Mouse (Mus musculus) megakaryocyte-erythroid progenitor cell, adult 5 weeks (primary cell): ENCODE results near the gene Cd2. TPM values are rescaled to one million over a fixed set of nuclear protein-coding genes. Genes with fewer than 3 reads are reported as not detected.

Source experiments
- polyA plus RNA-seq: library from polyadenylated mRNA; stranded (reverse); fragments of >175 nt; gene quantifications from 2 replicates; pipeline ENCODE4 v1.2.3, GENCODE M21; 2012

Gene Cd2
- polyA plus RNA-seq = 5.1 and 8.3 TPM in 2 replicates

DNA sequence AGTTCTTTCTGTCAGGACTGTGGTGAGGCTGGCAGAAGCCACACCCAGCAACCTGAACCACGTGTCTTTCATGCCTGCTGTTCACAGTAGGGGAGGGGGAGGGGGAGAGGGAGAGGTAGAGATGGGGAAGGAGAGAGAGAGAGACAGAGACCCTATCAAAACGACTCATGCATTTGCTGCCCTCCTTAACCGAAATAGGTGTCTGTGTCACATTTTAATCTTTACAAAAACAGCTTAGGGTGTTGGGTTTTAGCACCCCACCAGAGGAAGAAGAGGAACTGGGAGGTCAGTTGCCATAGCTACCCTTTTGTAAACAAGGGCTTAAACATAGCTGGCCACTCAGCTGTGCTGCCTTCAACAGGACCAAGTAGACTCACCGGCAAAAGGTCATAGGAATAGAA is at the start of gene Cd2:
Cd2 (minus strand) TSS at position 29 of the 401 bp plus-strand sequence.

Other genes starting within 250 kb of the Cd2 start
- gene Ptgfrn, start 177.7 kb downstream of the Cd2 start, polyA plus RNA-seq = 0.04 TPM in 2 replicates
- 0.98 and 0.99 TPM in 2 replicates for gene Igsf3, start 89.1 kb upstream of the Cd2 start, polyA plus RNA-seq